Mouse (Mus musculus) right cerebral cortex, adult 18-20 months (tissue): ENCODE results near the gene Lair1.
A peak's percentile ranks its signal among the peaks of the same experiment; 100 is the strongest.
"Not testable (repeated sequence)": the region's sequence is repeated elsewhere in the genome, so short reads cannot be mapped to it uniquely, and the experiment has no call there.

Experiments
- DNase-seq: peaks from one replicate; pipeline ENCODE4 v3.0.0; 2022; ENCODE audit warnings: mixed read lengths

Lair1 gene

GRCm38 (mm10) chr7:4063013-4063412, at the start of gene Lair1:
TSS of gene Lair1 (minus strand) at chr7:4063204.
- DNase-seq: peak; percentile 18

- peak; percentile 56 for DNase-seq
Observed at GRCm38 (mm10) chr7:4111766-4112165, 48.8 kb upstream of the Lair1 start.

DNA sequence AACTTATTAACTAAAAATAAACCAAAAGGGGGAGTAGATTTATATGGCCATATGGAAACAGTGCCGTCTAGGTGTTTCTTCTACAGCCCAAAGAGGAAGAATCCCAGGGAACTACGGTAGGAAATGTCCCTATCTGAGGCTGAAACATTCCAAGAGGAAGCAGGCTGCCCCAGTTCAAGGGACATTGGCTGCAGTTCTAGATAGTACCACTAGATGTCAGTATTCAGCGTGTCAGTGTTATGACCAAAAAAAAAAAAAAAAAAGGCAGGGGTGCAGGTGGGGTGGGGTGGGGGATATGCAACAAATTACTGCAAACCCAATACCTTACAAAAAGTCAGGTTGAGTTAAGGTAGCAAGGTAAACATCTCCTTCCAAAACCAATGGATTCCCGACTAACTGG, 40.4 kb upstream of the Lair1 start:
- no peak for DNase-seq

- DNase-seq: no peak
Observed at GRCm38 (mm10) chr7:4101144-4101543, 38.1 kb upstream of the Lair1 start.

- DNase-seq: no peak
Observed at GRCm38 (mm10) chr7:4098832-4099231, 35.8 kb upstream of the Lair1 start.

DNA sequence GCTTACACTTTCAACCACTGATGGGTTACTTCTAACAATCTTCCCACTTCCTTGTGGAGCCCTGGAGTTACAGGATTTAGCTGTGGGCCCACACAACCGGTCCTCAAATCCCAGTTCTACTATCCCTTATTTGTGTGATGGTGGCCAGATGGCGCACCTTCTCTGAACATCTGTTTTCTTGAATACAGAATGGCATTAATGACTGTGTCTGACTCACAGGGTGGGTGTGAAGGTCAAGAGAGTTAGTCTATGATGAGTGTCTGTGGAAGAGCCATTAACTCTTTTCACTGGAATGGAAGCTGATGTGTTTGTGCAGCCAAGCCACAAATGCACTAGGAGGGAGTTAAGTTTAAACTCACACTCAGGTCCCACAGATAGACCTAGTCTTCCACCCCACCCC, 35.3 kb upstream of the Lair1 start:
- DNase-seq: no peak

DNA sequence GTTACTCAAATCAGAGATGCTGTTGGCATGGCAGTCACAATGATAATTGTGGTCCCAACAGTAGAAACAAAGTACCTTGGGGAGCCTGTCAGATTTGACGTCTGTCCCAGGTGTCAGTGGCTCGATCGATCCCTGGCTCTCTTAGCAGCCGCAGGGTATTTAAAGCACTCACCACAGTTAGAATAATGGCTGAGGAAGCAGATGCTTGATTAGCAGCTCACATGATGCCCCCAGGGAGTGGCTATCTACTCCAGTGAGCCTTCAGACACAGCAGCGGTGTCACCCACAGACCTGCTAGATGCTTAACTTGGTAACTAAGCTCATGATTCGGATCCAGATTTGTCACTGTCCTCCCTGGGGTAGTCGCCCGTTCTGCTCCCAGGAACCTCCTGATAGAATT, 28.2 kb upstream of the Lair1 start:
- DNase-seq: no peak

DNA sequence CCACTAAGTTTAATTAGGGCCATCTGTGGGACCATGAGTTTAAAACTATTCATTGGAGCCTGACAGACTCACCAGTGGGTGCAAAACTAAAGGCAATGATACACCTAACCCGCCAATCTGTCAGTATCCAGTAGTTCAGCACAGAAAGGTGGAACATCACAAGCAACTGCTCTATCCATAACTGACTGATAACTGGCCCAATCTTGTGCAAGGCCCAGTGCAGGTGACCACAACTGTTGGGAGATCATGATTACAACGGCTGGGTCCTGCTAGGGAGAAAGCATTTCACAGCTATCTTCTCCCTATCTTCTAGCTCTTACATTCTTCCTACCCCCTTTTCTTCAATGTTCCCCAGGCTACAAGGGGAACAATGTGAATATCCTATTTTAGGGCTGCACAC, 25.7 kb upstream of the Lair1 start:
- no peak for DNase-seq

DNA sequence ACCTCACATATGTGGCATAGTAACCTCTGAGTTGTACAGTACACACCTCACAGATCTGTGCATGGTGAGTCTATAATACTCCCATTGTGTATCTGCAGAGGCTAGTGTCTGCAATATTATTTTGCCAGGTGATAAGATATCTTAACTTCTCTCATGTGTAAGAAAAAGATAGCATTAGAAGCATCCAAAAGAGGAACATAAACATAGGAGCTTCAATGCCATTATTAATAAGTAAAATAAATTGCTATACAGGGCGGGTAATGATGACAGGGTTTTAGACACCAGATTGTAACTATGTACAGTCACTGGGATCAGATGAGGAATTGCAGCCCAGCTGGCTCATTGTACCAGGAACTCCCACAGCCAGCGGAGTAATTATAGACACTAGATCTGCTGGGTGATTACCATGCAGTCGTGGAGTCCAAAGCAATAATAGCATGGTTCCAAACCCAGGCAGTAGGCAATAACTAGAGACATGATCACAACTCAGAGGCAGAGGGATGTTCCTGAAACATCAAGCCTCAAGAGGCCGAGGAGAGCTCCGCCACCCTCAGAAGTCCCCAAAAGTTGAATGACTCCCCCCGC, 25.0 kb upstream of the Lair1 start:
- peak; percentile 65 for DNase-seq

DNA sequence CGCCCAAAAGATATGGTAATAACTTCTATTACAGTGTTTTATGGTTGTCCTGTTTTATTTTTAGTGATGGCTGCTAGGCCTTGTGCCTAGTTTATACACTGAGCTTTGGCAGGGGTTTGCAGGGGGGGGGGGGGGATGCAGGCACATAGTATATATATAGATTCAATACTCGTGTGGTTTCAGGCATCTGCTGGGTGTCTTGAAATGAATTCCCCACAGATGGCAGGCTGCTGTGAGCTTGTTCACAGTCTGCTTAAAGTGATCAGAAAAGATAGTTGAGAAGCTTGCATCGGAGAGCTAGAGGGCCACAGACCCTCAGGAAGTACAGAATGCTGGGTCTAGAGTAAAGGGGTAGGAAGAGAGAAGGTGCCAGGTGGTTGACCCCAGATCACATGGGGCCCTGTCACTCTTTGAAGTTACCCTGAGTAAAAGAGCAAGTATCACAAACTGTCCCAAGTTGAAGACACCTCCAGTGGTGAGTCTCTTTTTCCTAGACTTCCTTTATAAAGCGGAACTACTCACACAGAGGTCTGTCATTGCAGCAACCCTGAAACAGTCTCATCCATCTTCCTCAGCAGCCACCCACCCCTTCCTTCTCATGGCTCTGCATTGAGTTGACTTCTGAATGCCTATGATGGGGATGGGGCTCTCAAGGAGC, 24.4 kb upstream of the Lair1 start:
- DNase-seq: peak; percentile 63

DNA sequence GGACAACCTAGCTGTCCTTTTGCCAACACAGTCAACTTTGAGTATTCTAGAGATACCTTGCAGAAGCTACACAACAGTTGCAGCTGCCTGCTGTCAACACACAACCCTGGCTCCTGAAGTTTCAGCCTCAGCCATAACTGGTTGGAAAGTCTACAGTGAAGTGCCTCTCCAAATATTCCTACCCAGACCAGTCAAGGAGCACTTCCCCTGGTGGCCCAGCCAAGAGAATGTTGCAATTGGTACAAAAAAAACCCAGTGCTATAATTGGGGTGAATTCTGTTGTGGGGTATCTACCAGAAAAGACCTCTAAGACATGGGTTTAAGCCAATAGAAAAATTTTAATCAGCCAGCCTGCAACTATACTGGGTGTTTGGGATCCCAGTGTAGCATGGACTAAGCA, 22.6 kb upstream of the Lair1 start:
- DNase-seq: no peak

GRCm38 (mm10) chr7:4084161-4084560, 21.2 kb upstream of the Lair1 start:
- no peak for DNase-seq

DNA sequence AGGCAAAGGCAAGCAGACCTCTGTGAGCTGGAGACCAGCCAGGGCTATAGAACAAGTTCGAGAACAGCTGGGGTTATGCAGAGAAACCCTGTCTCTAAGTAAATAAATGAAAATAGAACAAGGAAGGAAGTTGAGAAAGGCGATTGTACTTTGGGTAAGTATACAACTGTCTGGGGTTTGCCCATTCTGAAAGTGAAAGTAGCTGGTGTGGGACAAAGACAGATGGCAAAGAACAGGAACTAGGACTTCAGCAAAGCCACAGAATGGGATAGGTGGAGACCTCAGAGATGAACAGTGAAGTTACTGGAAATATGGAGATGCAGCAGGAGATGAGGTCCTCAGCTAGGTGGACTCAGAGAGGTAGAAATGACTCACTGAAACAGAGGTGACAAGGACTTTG, 19.8 kb upstream of the Lair1 start:
- no peak for DNase-seq

DNA sequence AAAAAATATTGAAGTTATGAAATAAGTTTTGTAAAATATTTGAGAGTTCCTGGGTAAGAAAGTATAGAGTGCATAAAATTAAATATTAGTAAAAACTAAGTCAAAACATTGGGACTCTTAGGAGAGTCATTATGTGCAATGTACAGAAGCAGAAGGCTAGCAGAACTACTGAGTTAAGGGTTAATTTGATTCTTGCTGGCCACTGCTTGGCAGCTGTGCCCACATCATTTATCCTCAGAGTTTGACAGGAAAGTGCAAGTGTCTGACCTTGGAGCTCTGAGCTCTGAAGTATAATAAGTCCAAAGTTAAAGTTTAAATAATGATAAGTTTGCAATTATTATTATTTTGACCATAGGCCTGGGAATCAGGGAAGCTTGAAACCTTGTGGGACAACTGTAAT, 18.7 kb upstream of the Lair1 start:
- DNase-seq: no peak

- no peak for DNase-seq
Observed at GRCm38 (mm10) chr7:4080552-4080951, 17.5 kb upstream of the Lair1 start.

DNA sequence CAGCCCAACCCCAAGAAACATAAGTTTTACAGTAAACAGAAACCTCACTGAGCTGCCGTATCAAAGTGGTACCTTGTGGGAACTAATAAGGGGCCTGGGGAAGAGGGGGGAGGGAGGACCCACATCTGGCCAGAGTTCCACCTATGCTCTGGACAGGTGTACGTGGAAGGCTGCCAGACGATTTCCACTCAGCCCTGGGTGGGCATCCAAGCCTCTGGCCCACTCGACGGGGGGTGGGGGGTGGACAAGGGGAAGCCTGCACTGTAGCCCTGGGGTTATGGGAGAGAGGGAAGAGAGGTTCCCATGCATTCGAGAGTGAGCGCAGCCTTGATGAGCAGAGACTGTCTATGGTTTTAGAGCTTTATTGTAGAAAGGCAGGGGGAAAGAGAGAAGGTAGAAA, 16.5 kb upstream of the Lair1 start:
- no peak for DNase-seq

- no peak for DNase-seq
Observed at GRCm38 (mm10) chr7:4073144-4073543, 10.1 kb upstream of the Lair1 start.

DNA sequence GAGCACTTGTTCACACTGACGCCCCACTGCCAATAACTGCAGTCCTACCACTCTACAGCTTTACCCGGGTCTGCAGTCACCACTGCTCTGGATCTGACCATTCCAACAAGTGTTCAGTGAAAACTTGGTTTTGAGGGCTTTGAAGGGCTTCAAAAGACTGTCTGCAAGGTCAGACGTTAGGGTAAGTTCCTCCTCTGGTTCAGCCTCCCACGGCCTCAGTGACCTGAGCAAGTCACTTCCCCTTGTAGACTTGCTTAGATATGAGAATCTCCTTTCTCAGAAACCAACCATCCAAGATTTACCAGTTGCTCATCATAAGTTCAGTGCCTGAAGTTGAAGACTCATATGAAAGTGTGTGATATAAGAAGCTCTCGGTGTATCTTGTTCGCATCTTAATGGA, 8.1 kb upstream of the Lair1 start:
- no peak for DNase-seq

DNA sequence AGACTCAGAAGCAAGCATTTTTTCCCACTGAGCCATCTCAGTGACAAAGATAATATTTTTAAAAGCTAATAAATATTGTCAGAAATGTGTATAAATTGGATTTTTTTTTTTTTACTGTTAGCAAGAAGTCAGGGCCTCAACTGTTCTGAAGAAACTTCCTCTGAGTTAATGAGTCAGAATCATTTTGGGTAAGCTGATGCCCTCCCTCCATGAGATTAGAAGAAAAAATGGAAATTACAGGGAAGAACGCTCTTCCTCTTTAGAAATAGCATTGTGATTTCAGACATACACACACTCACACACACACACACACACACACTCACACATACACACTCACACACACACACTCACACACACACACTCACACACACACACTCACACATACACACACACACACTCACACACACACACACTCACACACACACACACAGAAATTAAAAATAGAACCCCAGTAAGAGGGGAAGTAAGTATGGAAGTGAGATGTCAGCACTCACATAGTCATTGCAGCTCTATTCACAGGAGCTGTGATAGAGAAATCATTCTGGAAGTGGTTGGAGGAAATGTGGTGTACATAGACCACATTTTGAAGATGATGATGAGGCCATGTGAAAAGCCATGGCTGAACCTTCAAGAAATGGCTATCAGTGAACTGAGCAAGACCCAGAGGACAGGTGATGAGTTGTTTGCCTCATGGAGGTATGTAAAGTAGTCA, 866 bp upstream of the Lair1 start:
- no peak for DNase-seq

- DNase-seq: not testable (repeated sequence)
Observed at GRCm38 (mm10) chr7:4060602-4061188, 2.3 kb downstream of the Lair1 start.

- DNase-seq: peak; percentile 32
Observed at GRCm38 (mm10) chr7:4026794-4027421, 36.1 kb downstream of the Lair1 start.

- not testable (repeated sequence) for DNase-seq
Observed at GRCm38 (mm10) chr7:4004636-4005035, 58.4 kb downstream of the Lair1 start.

- not testable (repeated sequence) for DNase-seq
Observed at GRCm38 (mm10) chr7:4003996-4004395, 59.0 kb downstream of the Lair1 start.
